Mouse (Mus musculus): Measurements from ENCODE around the gene Hlcs.
"Not testable (repeated sequence)": the region's sequence is repeated elsewhere in the genome, so short reads cannot be mapped to it uniquely, and the experiment has no call there.

- TF ChIP-seq CTCF (conservative IDR thresholded peaks at IDR 0.05; ENCODE audit: low read length); NANOG (IDR thresholded peaks at IDR 0.05; ENCODE audit: borderline replicate concordance, low read length); POU5F1 (IDR thresholded peaks at IDR 0.05; ENCODE audit: borderline replicate concordance, low read length): not testable (repeated sequence)
Observed at GRCm38 (mm10) chr16:94339164-94340160, 26.1 kb upstream of the Hlcs start.
